Mouse (Mus musculus) left cerebral cortex, postnatal 10 days (tissue): Measurements from ENCODE around the gene Cidec. TPM values are rescaled to one million over a fixed set of nuclear protein-coding genes. Genes with fewer than 3 reads are reported as not detected.

Experiments
- DNase-seq, 2 experiments: peaks; one replicate each; pipeline ENCODE4 v3.0.0; 2021 to 2022; ENCODE audit warnings: low spot score in 2 of 2, mixed read lengths in 1 of 2; ENCODE audit errors: extremely low spot score in 1 of 2
- intact Hi-C: fragments of 180-260 bp; cut with DNase I; formaldehyde crosslinking; loops from one replicate; pipeline ENCODE4 v1.15.1; 2025
- total RNA-seq, 2 experiments: library from RNA; stranded (reverse); gene quantifications; 2 replicates each; pipeline ENCODE4 v1.2.3; 2021

Gene Cidec
- total RNA-seq, 2 experiments from 2014 or later = not detected

DNA sequence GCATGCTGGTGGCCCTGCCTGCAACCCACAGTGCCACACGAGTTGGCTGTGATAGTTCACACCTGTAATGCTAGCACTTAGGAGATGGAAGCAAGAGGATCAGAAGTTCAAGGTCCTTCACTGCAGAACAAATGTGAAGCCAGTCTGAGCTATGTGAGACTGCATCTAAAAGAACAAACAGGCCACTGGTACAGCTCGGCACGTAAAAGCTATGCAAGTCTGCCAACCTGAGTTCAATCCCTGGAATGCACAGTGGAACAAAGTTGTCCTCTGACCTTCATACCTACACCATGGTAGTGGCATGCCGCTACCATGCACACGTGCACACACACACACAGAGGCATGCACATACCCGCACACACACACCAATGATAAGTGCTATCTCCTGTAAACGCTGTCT, 11.4 kb downstream of the Cidec start:
- intact Hi-C loops = no loop called here

DNA sequence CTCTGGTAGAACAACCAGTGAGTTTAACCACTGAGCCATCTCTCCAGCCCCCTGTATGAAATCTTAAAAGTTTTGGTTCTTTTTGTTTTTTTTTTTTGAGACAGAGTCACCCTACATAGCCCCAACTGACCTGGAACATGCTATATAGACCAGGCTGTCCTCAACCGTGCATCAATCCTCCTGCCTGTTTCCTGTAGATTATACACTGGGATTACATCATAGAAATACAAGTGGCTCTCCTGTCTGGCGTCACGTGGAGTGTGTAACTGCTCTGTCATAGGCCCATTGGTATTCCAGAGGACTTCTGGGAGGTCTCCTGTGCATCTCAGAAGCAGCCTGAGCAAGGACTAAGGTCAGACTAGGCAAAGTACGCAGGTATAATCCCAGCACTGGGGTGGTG, 12.6 kb downstream of the Cidec start:
- intact Hi-C loops = no loop called here
- DNase-seq = no peak

More for the DNA sequence above, 11.4 kb downstream of the Cidec start:
- DNase-seq = no peak

DNA sequence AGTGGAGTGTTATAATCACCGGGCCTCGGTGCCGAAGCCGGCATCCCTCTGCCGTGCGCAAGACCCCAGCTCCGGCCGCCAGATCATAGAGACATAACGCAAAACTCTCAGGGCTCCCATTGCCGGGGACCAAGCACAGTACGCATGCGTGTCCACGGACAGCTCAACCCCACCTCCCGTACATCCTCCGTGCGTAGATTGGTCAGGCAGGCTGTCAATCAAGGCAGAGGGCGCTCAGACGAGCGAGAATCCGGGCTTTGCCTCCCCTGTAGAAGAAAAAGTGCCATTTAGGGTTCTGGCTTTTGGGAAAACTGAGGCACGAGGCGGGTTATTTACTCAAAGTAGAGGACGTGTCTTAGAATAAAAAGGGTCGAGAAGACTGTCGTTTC, 16.4 kb downstream of the Cidec start, which contains the start of gene Rpusd3:
TSS of gene Rpusd3 (minus strand) at position 142 of the 389 bp plus-strand sequence.
- peak; percentile 96 to 99 for DNase-seq
- intact Hi-C loops = no loop called here

DNA sequence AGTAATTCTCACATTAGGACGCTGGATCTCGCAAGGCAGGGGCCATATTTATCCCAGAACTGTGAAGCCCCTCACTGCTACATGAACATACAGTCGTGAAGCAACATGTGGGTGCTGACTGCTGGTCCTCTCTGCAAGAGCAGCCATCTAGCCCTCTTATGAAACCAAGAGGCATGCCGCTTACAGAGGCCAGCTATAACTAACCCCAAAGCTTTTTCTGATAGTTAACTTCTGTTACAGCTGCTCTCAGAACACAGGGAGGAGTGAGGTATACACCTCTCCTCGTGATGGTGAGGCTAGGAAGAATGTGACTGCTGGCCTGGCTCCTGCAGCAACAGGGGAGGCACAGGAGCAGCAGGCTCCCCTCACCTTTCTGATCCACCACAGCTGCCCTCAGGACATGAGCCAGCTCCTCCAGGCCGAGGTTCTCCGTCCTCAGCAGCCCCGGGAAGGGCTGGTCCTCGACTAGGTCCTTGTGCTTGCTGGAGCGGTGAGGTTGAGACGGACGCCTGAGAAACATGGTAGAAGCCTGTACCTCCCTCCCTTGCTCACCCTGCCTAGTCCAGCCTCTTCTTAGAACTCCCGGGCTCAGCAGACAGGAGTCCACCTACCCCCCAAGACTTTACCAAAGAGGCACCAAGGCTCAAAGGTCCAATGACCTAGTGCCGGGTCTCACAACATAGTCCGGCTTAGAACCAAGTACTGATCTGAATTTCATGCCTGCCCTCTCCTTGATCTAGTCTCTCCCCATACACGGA, 16.9 kb downstream of the Cidec start:
- no peak for DNase-seq
- intact Hi-C loops = no loop called here

DNA sequence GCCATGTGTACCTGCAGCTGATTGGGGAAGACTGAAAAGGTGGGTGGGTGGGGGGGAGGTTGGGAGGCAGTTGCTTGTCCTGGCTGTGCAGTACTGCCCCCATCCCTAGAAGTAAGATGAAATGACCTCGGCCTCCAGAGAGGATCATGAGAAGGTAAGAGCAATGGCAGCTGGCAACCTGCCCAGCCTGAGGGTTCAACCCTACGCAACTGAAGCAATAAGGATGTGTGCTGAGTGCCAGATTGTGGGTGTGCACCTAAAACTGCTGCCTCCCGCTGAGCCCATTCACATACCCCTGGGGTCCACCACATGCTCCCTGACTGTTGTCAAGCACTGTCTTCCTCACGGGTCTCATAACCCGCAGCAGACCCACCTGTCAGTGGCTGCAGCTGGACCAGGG, 19.1 kb downstream of the Cidec start:
- intact Hi-C loops = no loop called here
- no peak for DNase-seq

DNA sequence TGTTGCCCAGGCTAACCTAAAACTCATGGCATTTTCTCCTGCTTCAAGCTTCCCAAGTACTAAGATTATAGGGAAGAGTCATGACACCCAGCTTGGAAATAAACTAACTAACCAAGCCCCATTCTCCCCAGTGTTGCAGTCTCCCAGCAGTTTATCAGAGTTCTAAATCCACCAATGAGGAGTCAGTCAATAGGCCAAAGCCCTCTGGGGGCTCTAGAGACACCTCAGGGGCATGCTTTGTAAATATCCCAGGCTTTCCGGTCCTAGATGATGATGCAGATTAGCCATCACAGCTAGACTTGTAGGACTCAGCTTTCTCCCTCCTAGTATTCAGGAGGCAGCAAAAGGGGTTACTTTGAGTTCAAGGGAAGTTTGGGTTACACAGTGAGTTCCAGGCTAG, 25.6 kb downstream of the Cidec start:
- intact Hi-C loops = no loop called here
- no peak for DNase-seq

DNA sequence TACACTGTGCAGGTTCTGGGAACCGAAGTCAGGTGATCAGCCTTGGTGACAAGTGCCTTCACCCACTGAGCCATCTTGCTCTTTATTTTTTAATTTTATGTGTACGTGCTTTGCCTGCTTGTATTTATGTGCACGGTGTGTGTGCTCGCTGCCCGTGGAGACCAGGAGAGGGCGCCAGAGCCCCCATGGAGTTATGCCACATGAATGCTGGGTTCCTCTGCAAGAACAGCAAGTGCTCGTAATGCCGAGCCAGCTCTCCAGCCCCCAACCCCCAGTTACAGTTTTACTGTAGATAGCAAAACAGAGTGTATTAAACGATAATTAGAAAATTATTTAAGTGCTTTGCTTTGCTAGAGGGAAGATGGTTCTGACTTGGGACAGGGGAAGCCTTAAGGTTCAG, 28.9 kb downstream of the Cidec start:
- DNase-seq = no peak
- intact Hi-C loops = no loop called here

DNA sequence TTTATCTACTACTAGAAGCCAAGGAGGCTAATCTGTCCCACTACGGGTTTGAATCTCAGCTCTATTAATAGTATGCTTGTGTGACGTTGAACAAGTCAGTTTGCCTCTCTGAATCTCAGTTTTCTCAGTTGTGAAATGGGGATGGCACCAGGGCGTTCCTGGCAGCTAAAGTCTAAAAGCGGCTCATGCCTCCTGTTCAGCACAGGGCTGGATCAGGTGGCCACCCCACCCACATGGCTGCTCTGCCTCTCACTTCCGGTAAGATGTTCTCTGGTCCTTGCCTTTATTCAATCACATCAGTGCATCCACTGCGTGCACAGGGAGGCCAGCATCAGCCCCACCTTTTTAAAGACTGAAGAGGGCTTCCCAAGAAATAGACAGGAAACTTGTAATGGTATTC, 30.1 kb downstream of the Cidec start:
- intact Hi-C loops = no loop called here
- DNase-seq = no peak

DNA sequence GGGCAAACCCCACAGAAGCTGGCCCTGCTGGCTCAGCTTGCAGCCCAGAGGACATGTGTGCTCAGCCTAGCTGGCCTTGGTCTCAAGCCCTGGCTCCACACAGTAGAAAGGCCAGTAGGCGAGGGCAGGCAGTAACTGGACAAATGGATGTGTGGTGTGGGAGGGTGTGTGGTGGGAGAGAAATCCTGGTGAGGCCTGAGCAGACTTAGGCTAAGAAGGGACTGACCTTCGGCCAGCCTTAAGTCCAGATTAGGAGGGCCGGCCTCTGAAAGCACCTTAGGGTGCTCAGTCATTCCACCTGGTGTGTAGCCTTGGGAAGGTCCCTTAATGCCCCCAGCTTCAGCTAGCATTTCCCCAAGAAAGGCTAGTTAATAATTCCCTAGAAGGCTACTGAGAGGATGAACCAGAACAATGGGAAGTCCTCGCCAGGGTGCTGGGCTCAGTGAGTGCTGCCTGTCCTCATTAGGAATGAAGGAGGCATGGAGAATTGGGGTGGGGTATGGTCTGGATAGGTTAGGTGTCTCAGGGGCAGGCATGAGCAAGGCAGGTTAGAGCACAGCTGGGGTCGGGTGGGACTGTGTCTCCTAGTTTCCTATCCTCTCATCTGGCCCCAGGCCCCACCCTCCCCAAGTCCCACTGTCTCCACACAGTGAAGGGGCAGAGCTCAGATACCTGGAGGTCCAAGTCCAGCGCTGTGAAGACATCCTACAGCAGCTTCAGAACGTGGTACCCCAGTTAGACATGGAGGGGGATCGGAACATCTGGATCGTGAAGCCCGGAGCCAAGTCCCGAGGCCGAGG, 30.7 kb downstream of the Cidec start:
- no peak for DNase-seq
- intact Hi-C loops = no loop called here

DNA sequence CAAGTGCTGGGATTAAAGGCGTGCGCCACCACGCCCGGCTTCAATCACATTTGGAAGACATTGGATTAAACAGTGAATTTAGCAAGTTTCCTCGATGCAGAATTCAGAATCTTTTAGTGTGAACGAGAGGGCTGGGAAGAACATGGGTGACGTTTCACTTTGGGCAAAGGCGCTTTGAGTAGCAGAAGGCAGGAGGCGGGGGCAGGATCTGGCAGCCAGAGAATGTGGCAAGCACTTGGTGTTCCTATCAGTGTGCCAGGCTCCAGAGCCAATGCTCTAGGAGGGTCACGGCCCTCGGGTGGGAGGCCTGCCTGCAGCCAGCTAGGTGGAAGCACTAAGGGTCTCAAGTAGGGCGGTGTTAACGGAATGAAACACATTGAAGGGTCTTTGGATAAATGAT, 33.5 kb downstream of the Cidec start:
- intact Hi-C loops = no loop called here
- no peak for DNase-seq

DNA sequence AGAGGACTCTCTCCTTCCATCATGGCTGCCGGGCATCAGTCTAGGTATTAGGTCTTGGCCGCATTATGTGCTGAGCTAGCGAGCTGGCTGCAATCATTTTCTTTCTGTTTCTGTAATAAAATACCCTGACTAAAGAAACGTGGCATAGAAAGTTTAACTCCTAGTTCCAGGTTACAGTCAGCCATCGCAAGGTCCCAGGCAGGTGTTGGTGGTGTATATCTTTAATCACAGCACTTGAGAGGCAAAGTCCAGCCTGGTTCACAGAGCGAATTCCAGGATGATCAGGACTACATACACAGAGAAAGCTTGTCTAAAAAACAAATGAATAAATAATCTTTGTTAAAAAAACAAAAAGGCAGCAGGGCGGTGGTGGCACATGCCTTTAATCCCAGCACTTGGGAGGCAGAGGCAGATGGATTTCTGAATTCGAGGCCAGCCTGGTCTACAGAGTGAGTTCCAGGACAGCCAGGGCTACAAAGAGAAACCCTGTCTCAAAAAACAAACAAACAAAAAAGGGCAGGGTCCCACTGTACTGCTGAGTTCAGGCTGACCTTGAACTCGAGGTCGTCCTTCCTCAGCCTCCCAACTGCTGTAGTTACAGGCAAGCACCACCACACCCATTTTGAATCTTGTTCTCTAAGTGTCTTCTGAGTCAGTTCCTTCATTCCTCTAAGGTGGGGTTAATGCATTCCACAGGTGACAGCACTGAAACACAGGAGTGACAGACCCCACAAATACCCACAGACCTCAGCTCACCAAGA, 39.1 kb downstream of the Cidec start:
- no peak for DNase-seq
- intact Hi-C loops = no loop called here

DNA sequence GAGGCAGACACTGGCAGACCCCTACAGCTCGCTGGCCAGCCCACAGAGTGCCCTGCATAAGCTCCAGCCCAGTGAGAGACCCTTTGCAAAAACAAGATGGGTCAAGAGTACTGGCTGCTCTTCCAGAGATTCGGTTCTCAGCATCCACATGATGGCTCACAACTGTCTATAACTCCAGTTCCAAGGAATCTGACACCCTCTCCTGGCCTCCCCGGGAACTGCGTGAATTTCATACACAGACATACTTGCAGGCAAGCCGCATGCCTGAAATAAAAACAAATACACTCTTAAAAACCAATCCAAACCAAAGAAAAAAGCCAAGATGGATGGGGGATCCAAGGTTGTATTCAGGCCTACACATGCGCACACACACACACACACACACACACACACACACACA, 40.1 kb downstream of the Cidec start:
- intact Hi-C loops = no loop called here
- DNase-seq = no peak

DNA sequence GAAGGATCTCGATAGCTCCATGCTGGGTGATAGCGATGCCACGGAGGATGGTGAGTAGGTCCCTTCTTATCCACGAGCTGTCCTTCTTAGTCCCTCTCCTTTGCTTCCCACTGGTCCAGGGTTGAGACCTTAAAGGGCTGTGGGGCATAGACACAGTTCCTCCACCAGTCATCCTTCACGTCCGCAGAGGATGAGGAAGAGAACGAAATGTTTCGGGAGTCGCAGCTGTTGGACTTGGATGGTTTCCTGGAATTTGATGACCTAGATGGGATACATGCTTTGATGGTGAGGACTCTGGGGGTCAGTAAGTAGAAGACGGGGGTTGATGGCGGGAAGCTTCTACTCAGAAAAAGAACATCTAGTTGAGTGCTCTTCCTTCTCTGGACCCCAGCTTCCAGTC, 40.7 kb downstream of the Cidec start:
- intact Hi-C loops = no loop called here
- DNase-seq = no peak

DNA sequence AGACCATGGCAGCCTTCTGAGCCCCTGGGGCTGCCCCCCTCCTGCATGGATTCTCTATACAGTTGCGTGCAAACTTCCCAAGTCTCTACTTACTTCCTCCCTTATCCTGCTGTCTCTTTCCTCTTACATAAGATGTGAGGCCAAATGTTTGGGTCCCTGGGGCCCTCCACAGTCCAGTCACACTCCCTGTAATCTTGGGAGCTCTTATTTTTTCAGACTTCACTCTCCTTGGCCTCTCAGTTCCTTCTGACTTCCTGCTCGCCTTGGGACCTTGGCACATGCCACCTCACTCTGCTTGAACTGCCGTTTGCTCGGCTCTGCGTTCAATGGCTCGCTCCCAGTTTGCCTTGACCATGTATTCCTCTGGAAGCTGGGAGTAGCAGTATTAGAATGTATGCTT, 41.6 kb downstream of the Cidec start:
- intact Hi-C loops = no loop called here
- no peak for DNase-seq

DNA sequence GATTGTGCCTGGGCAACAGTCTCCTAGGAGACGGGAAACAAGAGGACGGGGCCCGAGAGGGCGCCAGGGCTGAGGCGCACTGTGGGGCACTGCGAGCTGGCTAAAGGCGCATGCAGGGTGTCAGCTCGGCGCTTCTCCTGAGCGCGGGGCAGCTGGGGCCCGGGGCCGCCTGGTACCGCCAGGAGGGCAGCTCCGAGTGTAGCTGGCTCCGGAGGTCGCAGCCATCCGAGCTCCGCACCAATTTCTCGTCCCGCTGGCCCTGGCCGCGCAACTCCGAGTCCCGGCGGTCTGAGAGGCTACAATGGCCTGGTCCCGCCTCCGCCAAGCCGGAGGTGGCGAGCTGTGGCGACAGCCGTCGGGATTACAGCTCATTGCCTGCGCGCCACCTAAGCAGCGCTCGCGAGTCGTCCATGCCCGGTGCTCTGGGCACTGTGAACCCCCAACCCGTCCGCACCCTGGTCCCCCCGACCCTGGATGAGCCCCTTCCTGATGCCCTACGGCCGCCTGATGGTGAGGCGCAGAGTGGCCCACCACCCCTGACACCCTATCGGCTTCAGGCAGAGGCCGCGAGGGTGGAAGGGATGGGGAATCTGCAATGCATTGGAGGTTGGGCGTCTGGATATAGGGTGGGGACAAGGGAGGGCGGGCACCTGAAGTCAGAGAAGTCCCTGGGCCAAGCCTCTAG, 43.0 kb downstream of the Cidec start:
- intact Hi-C loops = no loop called here

DNA sequence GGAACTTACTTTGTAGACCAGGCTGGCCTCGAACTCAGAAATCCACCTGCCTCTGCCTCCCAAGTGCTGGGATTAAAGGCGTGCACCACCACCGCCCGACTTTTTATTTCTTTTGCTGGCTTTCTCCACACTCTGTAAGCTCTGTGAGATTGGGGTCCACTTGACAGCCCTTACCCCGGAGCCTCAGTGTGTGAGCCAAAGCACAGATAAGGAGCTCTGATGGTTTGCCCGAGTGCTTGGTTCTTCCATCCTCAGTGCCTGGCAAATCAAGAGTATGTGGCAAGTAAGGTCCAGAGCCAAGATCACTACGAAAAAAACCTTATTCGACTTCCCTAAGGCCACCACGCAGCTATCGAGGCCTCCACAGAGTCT, 43.6 kb downstream of the Cidec start:
- no peak for DNase-seq
- intact Hi-C loops = no loop called here

More for the DNA sequence above, 43.0 kb downstream of the Cidec start:
- DNase-seq = peak; percentile 39 to 69

DNA sequence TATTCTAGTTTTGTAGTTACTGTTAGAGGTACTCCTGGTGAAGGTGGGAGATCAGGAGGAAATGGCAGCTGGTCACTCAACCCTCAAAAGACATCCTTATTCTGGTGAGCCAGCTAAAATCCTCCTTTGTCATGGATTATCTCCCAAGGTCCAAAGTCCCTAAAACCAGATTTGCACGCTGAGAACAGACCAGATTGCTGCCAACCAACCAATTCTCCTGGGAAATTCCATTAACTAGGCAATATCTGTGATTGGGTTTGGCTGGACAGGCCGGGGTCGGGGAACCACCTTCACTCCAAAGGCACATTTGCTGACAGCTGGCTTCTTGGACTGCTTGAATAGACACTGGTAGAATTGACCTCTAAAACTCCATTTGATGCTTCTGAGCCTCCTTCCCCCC, 44.8 kb downstream of the Cidec start:
- DNase-seq = no peak
- intact Hi-C loops = no loop called here

DNA sequence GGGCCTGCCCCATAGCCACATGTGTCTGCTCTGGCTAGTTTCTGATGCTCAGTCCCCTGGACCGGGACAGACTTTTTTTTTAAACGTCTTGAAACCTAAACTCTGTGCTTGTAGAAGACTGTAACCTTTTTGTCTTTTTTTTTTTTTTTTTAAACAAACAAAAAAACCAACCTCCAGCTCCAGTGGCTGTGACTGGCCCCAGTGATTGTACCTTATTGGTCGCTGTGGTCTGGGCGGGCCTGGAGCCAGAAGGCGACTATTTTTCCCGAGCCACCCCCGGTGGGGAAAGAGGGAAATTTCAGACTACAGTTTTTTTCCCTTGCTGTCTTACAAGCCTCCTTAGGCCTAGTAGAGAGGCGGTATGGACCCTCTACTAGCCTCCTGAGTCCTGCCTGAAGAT, 46.6 kb downstream of the Cidec start, which contains the start of gene Ttll3:
TSS of gene Ttll3 (plus strand) at position 301 of the 400 bp plus-strand sequence.
- intact Hi-C loops = no loop called here
- DNase-seq = no peak

DNA sequence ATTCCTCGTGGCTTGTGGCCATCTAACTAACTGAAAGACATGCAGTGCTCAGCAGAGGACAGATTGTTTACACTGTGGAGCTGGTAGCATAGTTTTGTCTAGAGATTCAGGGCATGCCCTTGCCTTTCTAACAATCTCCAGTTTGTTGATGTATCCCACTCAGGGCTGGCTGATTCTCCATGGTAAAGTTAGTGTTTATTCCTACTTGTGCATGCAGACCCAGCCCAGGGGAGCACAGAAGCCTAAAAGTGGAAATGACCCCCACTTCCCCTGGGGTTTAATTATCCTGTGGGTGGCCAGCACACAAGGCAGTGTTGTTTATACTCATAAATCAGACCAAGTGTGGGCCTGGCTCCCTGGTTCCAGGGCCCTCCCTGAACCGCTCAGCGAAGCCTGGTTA, 49.5 kb downstream of the Cidec start:
- DNase-seq = no peak
- intact Hi-C loops = no loop called here
